ENCODE assay signal across 18 mouse cellular contexts in the genomic region with DNA sequence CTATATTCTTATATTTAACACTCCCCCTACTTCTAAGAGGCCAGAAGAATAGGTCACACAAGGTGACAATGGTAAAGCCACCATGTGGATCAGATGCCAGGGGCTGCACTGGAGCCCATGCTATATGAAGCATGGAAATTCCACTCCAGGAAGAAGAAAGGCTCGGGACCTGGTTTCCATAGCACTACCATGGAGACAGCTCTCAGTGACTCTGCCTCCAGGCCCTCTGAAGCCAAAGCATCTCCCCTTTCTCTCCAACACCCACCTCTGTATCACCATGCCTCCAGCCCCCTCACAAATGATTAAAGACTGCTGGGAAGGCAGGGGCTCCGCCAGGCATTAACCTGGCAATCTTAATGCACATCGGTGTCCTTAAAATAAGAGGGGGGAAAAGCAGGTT.
A peak's percentile ranks its signal among the peaks of the same experiment; 100 is the strongest.
DNase-seq lines count a peak whose midpoint lies in the region; ATAC-seq and TF ChIP-seq lines count a peak whose summit lies in the region.
"Had no signal": no experiment of that assay in that cellular context is flagged by ENCODE, and none has a peak within 500 bp of the region (broad histone marks: within the 10 kb centered on the region; RNA-seq: fewer than 3 reads in every experiment).

No protein-coding gene starts in this region.

- H3K9me3 ChIP-seq in hindbrain, embryonic 16.5 days (ENCODE audit: control insufficient read depth, low read length): no peaks in the 10 kb centered on the region
- H3K9me3 ChIP-seq in midbrain, postnatal 0 days (ENCODE audit: low read length): no peaks in the 10 kb centered on the region
- H3K9me3 ChIP-seq: forebrain, embryonic 10.5 days; liver, embryonic 15.5 days; stomach, embryonic 15.5 days had no signal

- H3K4me2 ChIP-seq in hindbrain, embryonic 16.5 days (ENCODE audit: low read length): no peak overlapping the region
- H3K4me2 ChIP-seq in midbrain, postnatal 0 days (ENCODE audit: low read depth, low read length, poor library complexity, severe bottlenecking): no peak overlapping the region
- H3K4me2 ChIP-seq: embryonic facial prominence, embryonic 13.5 days; heart, embryonic 13.5 days; limb, embryonic 13.5 days; liver, embryonic 15.5 days; midbrain, embryonic 12.5 days; stomach, embryonic 15.5 days had no signal

- peak; percentile 58 for ATAC-seq in hindbrain, embryonic 16.5 days
- peak; percentile 44; the same call in 1 of the 2 replicates for ATAC-seq in midbrain, postnatal 0 days (ENCODE audit: low FRiP score)

- H3K27ac ChIP-seq in layer of hippocampus, adult 2 months: peak overlapping the region; percentile 73
- no peak overlapping the region for H3K27ac ChIP-seq in hindbrain, embryonic 16.5 days (ENCODE audit: low read depth, low read length)
- no peak overlapping the region for H3K27ac ChIP-seq in midbrain, postnatal 0 days (ENCODE audit: low read depth, low read length)
- H3K27ac ChIP-seq: embryonic facial prominence, embryonic 13.5 days; forebrain, embryonic 10.5 days; heart, embryonic 13.5 days; limb, embryonic 13.5 days; liver, embryonic 15.5 days; midbrain, embryonic 12.5 days; stomach, embryonic 15.5 days had no signal

- no peak for TF ChIP-seq CTCF in layer of hippocampus, adult 2 months (conservative IDR thresholded peaks at IDR 0.05)
- TF ChIP-seq CTCF in midbrain, postnatal 0 days (IDR thresholded peaks at IDR 0.05): no peak

- H3K9ac ChIP-seq in hindbrain, embryonic 16.5 days (ENCODE audit: low read depth, low read length): no peak overlapping the region
- no peak overlapping the region for H3K9ac ChIP-seq in midbrain, postnatal 0 days (replicated peaks; ENCODE audit: low read length, poor library complexity, severe bottlenecking)
- H3K9ac ChIP-seq: embryonic facial prominence, embryonic 13.5 days; heart, embryonic 13.5 days; limb, embryonic 13.5 days; liver, embryonic 15.5 days; midbrain, embryonic 12.5 days; stomach, embryonic 15.5 days had no signal

- H3K4me1 ChIP-seq in hindbrain, embryonic 16.5 days (ENCODE audit: control insufficient read depth, insufficient read depth, low read depth, low read length): peaks cover 13% of the 10 kb centered on the region
- 0 out of 2 replicates have a peak, but pooled peaks cover 6% of the 10 kb centered on the region for H3K4me1 ChIP-seq in midbrain, postnatal 0 days (ENCODE audit: insufficient read depth, low read length)
- H3K4me1 ChIP-seq: embryonic facial prominence, embryonic 13.5 days; heart, embryonic 13.5 days; limb, embryonic 13.5 days; liver, embryonic 15.5 days; stomach, embryonic 15.5 days had no signal

- DNase-seq in embryo, embryonic 10.5 days (ENCODE audit: low spot score): peak; percentile 42
- DNase-seq in embryo, embryonic 9.5 days (ENCODE audit: extremely low spot score): no peak
- DNase-seq in layer of hippocampus, adult 2 months (ENCODE audit: low spot score in 2 of 2): no peak
- DNase-seq in layer of hippocampus, adult 11-12 months (ENCODE audit: low spot score): no peak
- DNase-seq in midbrain, postnatal 0 days (ENCODE audit: low spot score): peak; percentile 34
- no peak for DNase-seq in spleen, postnatal 10 days (ENCODE audit: low spot score in 2 of 2)
- DNase-seq in right cerebral cortex, postnatal 25 days: no peak
- DNase-seq: adrenal gland, postnatal 25 days; cerebellum, adult 9-11 months; layer of hippocampus, postnatal 36 days had no signal

- H3K4me3 ChIP-seq in layer of hippocampus, adult 2 months: no peak overlapping the region
- no peak overlapping the region for H3K4me3 ChIP-seq in hindbrain, embryonic 16.5 days (ENCODE audit: low read length)
- H3K4me3 ChIP-seq in midbrain, postnatal 0 days (ENCODE audit: low read depth, low read length): no peak overlapping the region
- H3K4me3 ChIP-seq: embryonic facial prominence, embryonic 13.5 days; forebrain, embryonic 10.5 days; heart, embryonic 13.5 days; limb, embryonic 13.5 days; liver, embryonic 15.5 days; midbrain, embryonic 12.5 days; stomach, embryonic 15.5 days had no signal

- H3K27me3 ChIP-seq in hindbrain, embryonic 16.5 days (replicated peaks; ENCODE audit: control insufficient read depth, insufficient read depth, low read length): no peaks in the 10 kb centered on the region
- H3K27me3 ChIP-seq in midbrain, postnatal 0 days (ENCODE audit: insufficient read depth, low read length): no peaks in the 10 kb centered on the region
- H3K27me3 ChIP-seq: embryonic facial prominence, embryonic 13.5 days; heart, embryonic 13.5 days; limb, embryonic 13.5 days; liver, embryonic 15.5 days; midbrain, embryonic 12.5 days; stomach, embryonic 15.5 days had no signal

- 38% methylated on average over 3 of the region's 3 CpGs for WGBS in hindbrain, embryonic 16.5 days
- 32% methylated on average over 3 of the region's 3 CpGs for whole genome bisulfite sequencing in midbrain, postnatal 0 days

- H3K36me3 ChIP-seq in hindbrain, embryonic 16.5 days (ENCODE audit: control insufficient read depth, insufficient read depth, low read length): no peaks in the 10 kb centered on the region
- H3K36me3 ChIP-seq in midbrain, postnatal 0 days (ENCODE audit: insufficient read depth, low read length): no peaks in the 10 kb centered on the region
- H3K36me3 ChIP-seq: embryonic facial prominence, embryonic 13.5 days; forebrain, embryonic 10.5 days; heart, embryonic 13.5 days; limb, embryonic 13.5 days; liver, embryonic 15.5 days; midbrain, embryonic 12.5 days; stomach, embryonic 15.5 days had no signal

Comparison
In these comparisons a context has a peak if more than half of its experiments do, and no peak if none do; other contexts are left out.
1. DNase-seq: peak in embryo, embryonic 10.5 days (single experiment) and midbrain, postnatal 0 days (single experiment); none in embryo, embryonic 9.5 days (single experiment), layer of hippocampus, adult 2 months (0 of 2), layer of hippocampus, adult 11-12 months (single experiment), spleen, postnatal 10 days (0 of 2) and right cerebral cortex, postnatal 25 days (single experiment).